Mouse (Mus musculus): ENCODE measurements around the gene Vmn1r10.

Gene Vmn1r10

DNA sequence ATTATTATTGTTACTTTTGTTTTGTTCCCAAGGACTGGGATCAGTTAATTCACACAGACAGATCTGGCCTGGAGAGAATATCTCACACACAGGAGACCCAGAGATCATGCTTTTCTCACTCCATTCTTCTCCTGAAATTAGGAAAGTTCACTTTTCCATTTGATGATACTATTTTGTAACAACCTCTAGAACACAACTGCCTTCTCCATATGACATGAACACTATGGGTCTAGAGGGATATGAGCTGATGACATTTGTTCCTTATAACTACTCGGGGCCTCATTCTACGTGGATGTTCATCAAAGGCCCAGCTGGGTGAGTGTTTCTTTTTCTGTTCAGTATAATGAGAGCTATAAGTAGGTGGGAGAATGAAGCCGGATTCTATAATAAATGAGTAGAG lies at the start of gene Vmn1r10:
Vmn1r10 (plus strand) TSS at position 301 of the 400 bp plus-strand sequence.
- DNase-seq: no peak

DNA sequence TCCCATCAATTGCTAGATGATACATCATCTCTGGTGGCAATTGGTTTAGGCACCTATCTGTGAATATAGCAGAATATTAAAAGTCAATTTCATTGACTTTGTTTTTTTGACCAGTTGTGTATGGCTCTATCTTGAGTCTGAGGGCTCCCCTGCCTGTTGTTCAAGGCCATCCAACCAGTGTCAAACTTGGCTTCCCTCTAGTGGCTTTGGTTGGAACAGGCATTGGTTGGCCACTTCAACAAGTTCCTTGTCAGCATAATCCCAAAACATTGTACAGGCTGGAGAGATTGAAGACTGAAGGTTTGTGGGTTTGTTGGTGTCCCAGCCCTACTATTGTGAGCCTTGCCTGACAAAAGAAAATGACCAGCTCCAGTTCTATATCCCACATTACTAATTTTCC lies 45.5 kb upstream of the Vmn1r10 start:
- DNase-seq: no peak

DNA sequence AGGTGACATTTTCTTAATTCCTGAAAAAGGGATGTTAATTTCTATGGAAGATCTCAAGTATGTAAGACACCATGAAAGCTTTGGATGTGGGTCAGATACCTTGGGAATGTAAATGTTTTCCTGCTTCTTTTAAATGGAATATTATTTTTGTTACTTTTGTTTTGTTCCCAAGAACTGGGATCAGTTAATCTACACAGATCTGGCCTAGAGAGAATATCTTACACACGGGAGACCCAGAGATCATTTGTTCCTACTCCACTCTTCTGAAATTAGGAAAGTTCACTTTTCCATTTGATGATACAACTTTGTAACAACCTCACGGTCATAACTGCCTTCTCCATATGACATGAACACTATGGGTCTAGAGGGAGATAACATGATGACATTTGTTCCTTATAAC lies 42.8 kb upstream of the Vmn1r10 start, which contains the start of gene Vmn1r9:
Vmn1r9 (plus strand) TSS at position 301 of the 400 bp plus-strand sequence.
- DNase-seq: no peak

DNA sequence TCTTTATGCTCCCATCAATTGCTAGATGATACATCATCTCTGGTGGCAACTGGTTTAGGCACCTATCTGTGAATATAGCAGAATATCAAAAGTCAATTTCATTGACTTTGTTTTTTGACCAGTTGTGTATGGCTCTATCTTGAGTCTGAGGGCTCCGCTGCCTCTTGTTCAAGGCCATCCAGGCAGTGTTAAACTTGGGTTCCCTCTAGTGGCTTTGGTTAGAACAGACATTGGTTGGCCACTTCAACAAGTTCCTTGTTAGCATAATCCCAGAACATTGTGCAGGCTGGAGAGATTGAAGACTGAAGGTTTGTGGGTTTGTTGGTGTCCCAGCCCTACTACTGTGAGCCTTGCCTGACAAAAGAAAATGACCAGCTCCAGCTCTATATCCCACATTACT lies 2.9 kb upstream of the Vmn1r10 start:
- DNase-seq: no peak

DNA sequence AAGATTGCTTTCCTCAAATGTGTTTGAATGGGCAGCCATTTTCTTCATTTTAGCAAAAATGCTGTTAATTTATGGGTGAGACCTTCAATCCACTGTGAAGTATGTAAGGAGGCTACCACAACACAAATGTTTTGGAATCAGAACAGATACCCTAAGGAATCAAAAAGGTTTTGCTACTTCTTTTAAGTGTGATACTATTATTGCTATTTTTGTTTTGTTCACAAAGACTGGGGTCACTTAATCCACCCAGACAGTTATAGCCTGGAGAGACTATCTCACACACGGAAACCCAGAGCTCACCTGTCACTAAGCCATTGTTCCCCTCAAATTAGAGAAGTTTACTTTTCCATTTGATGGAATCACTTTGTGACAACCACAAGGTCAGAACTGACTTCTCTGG lies 23.9 kb downstream of the Vmn1r10 start, which contains the start of gene Vmn1r11:
Vmn1r11 (plus strand) TSS at position 301 of the 400 bp plus-strand sequence.
- no peak for DNase-seq

DNA sequence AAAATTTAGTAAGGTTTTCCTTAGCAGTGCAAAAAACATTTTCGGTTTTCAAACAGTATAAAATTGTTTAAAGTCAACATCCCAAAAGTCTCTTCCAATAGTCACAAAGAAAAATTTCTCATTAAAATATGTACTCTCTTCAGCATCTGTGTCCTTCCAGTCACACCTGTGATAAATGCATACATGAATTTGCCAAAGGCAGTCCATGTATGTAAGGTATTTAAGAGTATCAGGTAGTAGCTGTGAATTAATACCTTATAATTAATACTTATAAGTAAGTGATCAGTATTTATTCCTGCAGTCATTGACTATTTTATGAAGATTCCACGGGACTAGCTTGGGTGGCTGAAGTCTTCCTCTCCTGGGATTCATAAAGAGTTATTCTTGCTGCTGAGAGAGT lies 47.4 kb downstream of the Vmn1r10 start, which contains the start of gene Vmn1r12:
Vmn1r12 (plus strand) TSS at position 301 of the 400 bp plus-strand sequence.
- DNase-seq: no peak
